Mouse (Mus musculus): ENCODE measurements around the gene Grb7. TPM values are rescaled to one million over a fixed set of nuclear protein-coding genes. Genes with fewer than 3 reads are reported as not detected.

The Grb7 gene
- total RNA-seq (2023) = 1 to 10 TPM in 1 of 2 experiments, under 1 TPM in 1; 0.77 to 1.1 TPM

DNA sequence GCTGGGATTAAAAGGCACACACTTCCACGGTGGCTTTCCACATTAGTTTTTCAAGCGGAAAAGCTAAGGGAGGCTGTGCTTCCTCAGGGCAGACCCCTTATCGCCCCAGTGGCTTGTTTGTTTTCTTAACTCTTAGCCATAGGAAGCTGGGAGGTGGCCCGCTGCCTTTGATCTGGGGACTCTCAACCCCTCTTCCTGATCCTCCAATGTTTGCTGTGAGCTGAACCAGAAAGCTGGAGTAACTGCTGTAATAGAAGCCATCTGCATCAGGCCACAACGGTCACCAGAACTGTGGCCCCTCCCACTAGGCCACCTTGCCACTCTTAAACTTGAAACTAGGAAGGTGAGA, at the start of gene Grb7:
TSS of gene Grb7 (plus strand) at position 182 of the 349 bp plus-strand sequence.

DNA sequence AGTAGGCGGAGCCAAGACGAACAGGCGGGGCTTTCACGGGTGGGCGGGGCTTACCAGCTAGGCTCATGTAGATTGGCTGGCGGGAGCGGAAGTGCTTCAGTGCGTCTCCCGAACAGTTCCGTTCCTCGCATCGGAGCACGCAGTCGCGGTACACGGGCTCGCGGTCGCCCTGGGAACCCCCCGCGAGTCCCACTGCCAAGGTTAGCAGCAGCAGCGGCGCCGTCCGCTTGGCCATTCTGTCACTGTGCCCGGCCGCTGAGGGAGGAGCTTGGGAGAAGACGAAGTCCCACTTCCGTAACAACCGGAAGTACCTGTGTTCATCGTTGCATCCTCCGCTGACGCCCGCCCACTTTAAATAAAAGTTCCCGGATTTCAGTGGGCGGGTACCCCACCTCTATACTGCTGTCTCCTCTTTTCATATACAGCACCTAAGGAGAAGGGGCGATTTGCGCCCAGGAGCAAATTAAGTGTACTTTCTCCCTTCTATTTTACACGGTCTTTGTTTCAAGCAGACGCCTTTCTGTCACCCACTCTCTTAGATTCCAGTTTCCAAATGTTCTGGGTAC, 46.0 kb upstream of the Grb7 start, which contains the start of gene Pgap3:
TSS of gene Pgap3 (minus strand) at position 330 of the 566 bp plus-strand sequence.

GRCm38 (mm10) chr11:98412273-98412796, 33.9 kb upstream of the Grb7 start, which contains the start of gene Erbb2:
TSS of gene Erbb2 (plus strand) at chr11:98412470.

DNA sequence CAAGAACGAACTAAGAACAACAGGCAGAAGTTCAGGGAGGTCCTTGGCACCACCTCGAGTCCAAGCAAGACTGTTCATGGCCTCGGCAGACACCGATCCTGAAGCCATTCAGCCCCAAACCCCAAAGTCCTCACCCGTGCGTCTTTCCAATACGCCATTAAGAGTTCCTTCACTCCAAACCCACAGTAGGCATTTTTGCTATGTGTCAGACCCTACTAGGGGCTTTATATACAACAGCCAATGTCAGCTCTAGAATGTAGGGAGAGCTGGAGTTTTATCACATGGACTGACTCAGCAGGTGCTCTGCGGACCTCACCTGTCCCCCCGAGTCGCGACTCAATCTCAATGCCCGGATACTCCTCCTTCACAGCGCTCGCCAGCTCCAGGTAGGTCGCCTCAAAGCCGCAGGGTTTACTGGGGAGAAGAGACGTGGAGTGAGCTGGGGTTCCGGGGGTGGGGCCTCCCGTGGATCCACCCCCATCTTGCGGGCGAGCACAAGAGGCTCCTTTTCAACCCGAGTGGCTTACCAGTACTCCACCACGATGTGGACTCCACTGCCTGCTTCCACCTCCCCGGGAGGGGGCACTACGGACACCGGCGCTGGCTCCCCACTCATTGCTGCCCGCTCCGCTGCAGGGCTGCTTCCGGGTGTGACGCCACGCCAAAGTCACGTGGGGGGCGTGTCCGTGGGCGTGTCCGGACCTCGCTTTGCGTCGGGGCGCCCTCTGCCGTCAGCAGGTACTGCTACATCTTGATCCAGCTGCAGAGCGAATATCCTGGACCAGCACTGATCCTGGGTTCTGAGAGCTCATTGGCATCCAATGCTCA, 7.6 kb upstream of the Grb7 start, which contains the start of gene Mien1:
TSS of gene Mien1 (minus strand) at position 661 of the 828 bp plus-strand sequence.

Other genes starting within 250 kb of the Grb7 start
- 100 to 1,000 TPM; 125 to 134 TPM for gene Cdk12, start 243.3 kb upstream of the Grb7 start, total RNA-seq (2023)
- gene Neurod2, start 116.7 kb upstream of the Grb7 start, total RNA-seq (2023) = under 1 TPM in 1 of 2 experiments, not detected in 1; 0.18 TPM
- gene Ppp1r1b, start 98.0 kb upstream of the Grb7 start, total RNA-seq (2023) = not detected
- 10 to 100 TPM; 39.6 to 44.8 TPM for gene Stard3, start 88.0 kb upstream of the Grb7 start, total RNA-seq (2023)
- gene Tcap, start 62.6 kb upstream of the Grb7 start, total RNA-seq (2023) = under 1 TPM in 1 of 2 experiments, not detected in 1; 0.62 TPM
- not detected for gene Pnmt, start 59.9 kb upstream of the Grb7 start, total RNA-seq (2023)
- gene Pgap3, start 45.9 kb upstream of the Grb7 start, total RNA-seq (2023) = 1 to 10 TPM; 8.0 to 9.2 TPM
- not detected for gene Erbb2, start 33.9 kb upstream of the Grb7 start, total RNA-seq (2023)
- 10 to 100 TPM; 51.1 to 52.2 TPM for gene Mien1, start 7.4 kb upstream of the Grb7 start, total RNA-seq (2023)
- gene Ikzf3, start 99.6 kb downstream of the Grb7 start, total RNA-seq (2023) = 100 to 1,000 TPM; 627 to 726 TPM
- 10 to 100 TPM in 1 of 2 experiments, 1 to 10 TPM in 1; 4.8 to 12.8 TPM for gene Zpbp2, start 104.7 kb downstream of the Grb7 start, total RNA-seq (2023)
- gene Ormdl3, start 141.0 kb downstream of the Grb7 start, total RNA-seq (2023) = 10 to 100 TPM; 19.3 to 19.6 TPM
- gene Lrrc3c, start 151.9 kb downstream of the Grb7 start, total RNA-seq (2023) = not detected
- 10 to 100 TPM; 24.9 to 27.5 TPM for gene Gm12355, start 179.3 kb downstream of the Grb7 start, total RNA-seq (2023)
- gene Gsdma3, start 180.0 kb downstream of the Grb7 start, total RNA-seq (2023) = not detected
- not detected for gene Gsdma2, start 200.4 kb downstream of the Grb7 start, total RNA-seq (2023)
- gene Gsdma, start 218.0 kb downstream of the Grb7 start, total RNA-seq (2023) = not detected
- 10 to 100 TPM; 70.5 to 80.3 TPM for gene Psmd3, start 236.2 kb downstream of the Grb7 start, total RNA-seq (2023)

Data from B cell, adult 67 days (primary cell).